9 mouse cellular contexts compared by ENCODE assay signal in the genomic region with DNA sequence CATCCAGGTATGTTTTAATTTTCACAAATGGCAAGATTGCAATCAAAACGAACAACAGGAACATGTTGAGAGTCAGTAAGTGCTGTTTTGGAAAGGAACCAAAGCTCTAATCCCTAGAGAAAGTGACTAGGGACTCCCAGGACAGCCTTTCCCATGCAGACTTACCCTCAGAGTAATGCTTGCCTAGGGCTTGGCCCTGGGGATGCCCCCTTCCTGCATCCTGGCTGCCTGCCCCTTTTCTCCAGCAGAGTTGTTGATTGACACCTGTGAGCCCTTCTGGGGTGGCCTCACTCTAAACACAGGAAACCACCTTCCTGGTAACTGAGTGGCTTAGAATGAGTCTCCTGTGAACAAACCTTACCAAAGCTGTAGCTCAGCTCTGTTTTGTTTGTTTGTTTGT. TPM values are rescaled to one million over a fixed set of nuclear protein-coding genes. Genes with fewer than 3 reads are reported as not detected.
A peak's percentile ranks its signal among the peaks of the same experiment; 100 is the strongest.
DNase-seq lines count a peak whose midpoint lies in the region; ATAC-seq and TF ChIP-seq lines count a peak whose summit lies in the region.
"Had no signal": no experiment of that assay in that cellular context is flagged by ENCODE, and none has a peak within 500 bp of the region (broad histone marks: within the 10 kb centered on the region; RNA-seq: fewer than 3 reads in every experiment).

No protein-coding gene starts in this region.

- peak overlapping the region; percentile 87; the same call in 1 of the 2 replicates for H3K27ac ChIP-seq in intestine, embryonic 14.5 days (ENCODE audit: low read depth)
- H3K27ac ChIP-seq in intestine, postnatal 0 days (ENCODE audit: low read depth, low read length) = no peak overlapping the region
- H3K27ac ChIP-seq in embryonic fibroblast, embryonic 13.5 days (ENCODE audit: insufficient read depth, low read length) = peak overlapping the region; percentile 74
- H3K27ac ChIP-seq in neural tube, embryonic 15.5 days (replicated peaks) = peak overlapping the region; percentile 79; the same call in 1 of the 2 replicates

- no peak overlapping the region for H3K9ac ChIP-seq in intestine, embryonic 14.5 days (ENCODE audit: low read length)
- no peak overlapping the region for H3K9ac ChIP-seq in intestine, postnatal 0 days (ENCODE audit: low read depth, low read length)
- H3K9ac ChIP-seq in neural tube, embryonic 15.5 days (replicated peaks) = no peak overlapping the region; the same call in 1 of the 2 replicates

- 42% methylated on average over 1 of the region's 1 CpGs for WGBS in intestine, embryonic 14.5 days
- 23% methylated on average over 1 of the region's 1 CpGs for WGBS in intestine, postnatal 0 days
- 52% methylated on average over 1 of the region's 1 CpGs for WGBS in neural tube, embryonic 15.5 days

- intact Hi-C loops in left cerebral cortex, postnatal 36 days (cut with DNase I) = loop anchor here (5.0 kb wide), 1 partner anchor 56 kb away; the partner anchor contains the start of gene Itpkb

- no peaks in the 10 kb centered on the region for H3K36me3 ChIP-seq in intestine, embryonic 14.5 days (ENCODE audit: control insufficient read depth, insufficient read depth, low read length)
- H3K36me3 ChIP-seq in intestine, postnatal 0 days (ENCODE audit: control insufficient read depth, insufficient read depth) = no peaks in the 10 kb centered on the region
- no peaks in the 10 kb centered on the region for H3K36me3 ChIP-seq in neural tube, embryonic 15.5 days

- H3K9me3 ChIP-seq in intestine, embryonic 14.5 days (ENCODE audit: control insufficient read depth, low read length) = no peaks in the 10 kb centered on the region
- no peaks in the 10 kb centered on the region for H3K9me3 ChIP-seq in intestine, postnatal 0 days (ENCODE audit: control insufficient read depth)
- H3K9me3 ChIP-seq in neural tube, embryonic 15.5 days (replicated peaks) = no peaks in the 10 kb centered on the region

- no peak overlapping the region for H3K4me2 ChIP-seq in intestine, embryonic 14.5 days (ENCODE audit: low read length)
- H3K4me2 ChIP-seq in intestine, postnatal 0 days (replicated peaks; ENCODE audit: low read depth) = no peak overlapping the region
- peak overlapping the region; percentile 69 for H3K4me2 ChIP-seq in neural tube, embryonic 15.5 days

- no peak for ATAC-seq in intestine, embryonic 14.5 days (replicated peaks; ENCODE audit: low FRiP score, low TSS enrichment, low read depth)
- no peak for ATAC-seq in intestine, postnatal 0 days
- ATAC-seq in neural tube, embryonic 15.5 days (ENCODE audit: low FRiP score) = no peak
- no peak for ATAC-seq in frontal cortex, adult (ENCODE audit: low TSS enrichment)
- ATAC-seq in erythroblast, adult 5-6 weeks (replicated peaks; ENCODE audit: low FRiP score, poor library complexity, severe bottlenecking) = no peak

- no peak for DNase-seq in intestine, embryonic 14.5 days (ENCODE audit: low spot score)
- peak; percentile 45 to 50 for DNase-seq in CD8-positive naive resting alpha-beta T cell, adult 2 months (ENCODE audit: low read depth in 2 of 2, low spot score in 2 of 2)
- DNase-seq in left cerebral cortex, postnatal 36 days (ENCODE audit: low spot score in 2 of 2) = no peak
- DNase-seq: right cerebral cortex, postnatal 14 days had no signal

- no peaks in the 10 kb centered on the region for H3K27me3 ChIP-seq in intestine, embryonic 14.5 days (replicated peaks; ENCODE audit: control insufficient read depth, insufficient read depth, low read length)
- no peaks in the 10 kb centered on the region for H3K27me3 ChIP-seq in intestine, postnatal 0 days (replicated peaks; ENCODE audit: control insufficient read depth, insufficient read depth, low read length)
- no peaks in the 10 kb centered on the region for H3K27me3 ChIP-seq in neural tube, embryonic 15.5 days (replicated peaks)

- no peak for TF ChIP-seq POLR2A in embryonic fibroblast, embryonic 13.5 days (IDR thresholded peaks at IDR 0.05; ENCODE audit: low read depth, low read length)

- TF ChIP-seq CTCF in intestine, postnatal 0 days (IDR thresholded peaks at IDR 0.05; ENCODE audit: low read depth) = no peak
- TF ChIP-seq CTCF in embryonic fibroblast, embryonic 13.5 days (IDR thresholded peaks at IDR 0.05; ENCODE audit: borderline replicate concordance, insufficient read depth, low read length) = no peak

- H3K4me1 ChIP-seq in intestine, embryonic 14.5 days (replicated peaks; ENCODE audit: control insufficient read depth, insufficient read depth, low read length) = peaks cover 33% of the 10 kb centered on the region
- peaks cover 18% of the 10 kb centered on the region; the same call in 1 of the 2 replicates for H3K4me1 ChIP-seq in intestine, postnatal 0 days (replicated peaks; ENCODE audit: control insufficient read depth, insufficient read depth, low read length)
- H3K4me1 ChIP-seq in embryonic fibroblast, embryonic 13.5 days (ENCODE audit: control insufficient read depth, insufficient read depth, low read length) = peaks cover 5% of the 10 kb centered on the region; the same call in 1 of the 2 replicates
- peaks cover 27% of the 10 kb centered on the region for H3K4me1 ChIP-seq in neural tube, embryonic 15.5 days

- H3K4me3 ChIP-seq in intestine, embryonic 14.5 days (ENCODE audit: low read depth, low read length) = no peak overlapping the region
- H3K4me3 ChIP-seq in intestine, postnatal 0 days (ENCODE audit: low read depth, low read length) = no peak overlapping the region
- no peak overlapping the region for H3K4me3 ChIP-seq in embryonic fibroblast, embryonic 13.5 days (ENCODE audit: insufficient read depth, low read length)
- H3K4me3 ChIP-seq in neural tube, embryonic 15.5 days (replicated peaks) = no peak overlapping the region

RNA-seq across cellular contexts. Expression of gene Itpkb, which starts 58.2 kb away (rescaled TPM):
- 6.7 and 8.3 TPM in 2 replicates for polyA plus RNA-seq in intestine, embryonic 14.5 days (2014; fragmentation: Nextera tagmentation; extraction: Ambion mirVana)
- polyA plus RNA-seq in intestine, postnatal 0 days (2015; fragmentation: Nextera tagmentation; extraction: Ambion mirVana) = 2.3 and 3.4 TPM in 2 replicates
- 9.7 and 12.5 TPM in 2 replicates for polyA plus RNA-seq in embryonic fibroblast, embryonic 13.5 days (2011; ENCODE audit: insufficient read length, low read depth, missing spikeins)
- 4.1 and 5.3 TPM in 2 replicates for polyA plus RNA-seq in neural tube, embryonic 15.5 days (2015; fragmentation: Nextera tagmentation; extraction: Ambion mirVana)
- 10 to 100 TPM; 13.4 to 19.0 TPM for total RNA-seq in left cerebral cortex, postnatal 36 days (2021)
- total RNA-seq in erythroblast, adult 5-6 weeks (2015; ENCODE audit: low replicate concordance) = 2.3 and 4.0 TPM in 2 replicates
- 2.4 and 3.2 TPM in 2 replicates for total RNA-seq in erythroblast, adult 5-6 weeks (2017; ENCODE audit: low replicate concordance)

Comparison
In these comparisons a context has a peak if more than half of its experiments do, and no peak if none do; other contexts are left out.
1. DNase-seq: peak in CD8-positive naive resting alpha-beta T cell, adult 2 months (2 of 2); none in intestine, embryonic 14.5 days (single experiment) and left cerebral cortex, postnatal 36 days (0 of 2).